Mouse (Mus musculus) heart, adult 18-20 months (tissue): ENCODE results near the gene Dock8. TPM values are rescaled to one million over a fixed set of nuclear protein-coding genes. Genes with fewer than 3 reads are reported as not detected.
A peak's percentile ranks its signal among the peaks of the same experiment; 100 is the strongest.

Experiments used
- DNase-seq, 2 experiments: peaks; one replicate each; pipeline ENCODE4 v3.0.0; 2021 to 2022; ENCODE audit warnings: mixed read lengths in 1 of 2
- total RNA-seq, 2 experiments: library from RNA; stranded (reverse); gene quantifications; 2 replicates each; pipeline ENCODE4 v1.2.3; 2021

Dock8 gene
- total RNA-seq, 2 experiments from 2014 or later = 21.3 to 31.6 TPM

DNA sequence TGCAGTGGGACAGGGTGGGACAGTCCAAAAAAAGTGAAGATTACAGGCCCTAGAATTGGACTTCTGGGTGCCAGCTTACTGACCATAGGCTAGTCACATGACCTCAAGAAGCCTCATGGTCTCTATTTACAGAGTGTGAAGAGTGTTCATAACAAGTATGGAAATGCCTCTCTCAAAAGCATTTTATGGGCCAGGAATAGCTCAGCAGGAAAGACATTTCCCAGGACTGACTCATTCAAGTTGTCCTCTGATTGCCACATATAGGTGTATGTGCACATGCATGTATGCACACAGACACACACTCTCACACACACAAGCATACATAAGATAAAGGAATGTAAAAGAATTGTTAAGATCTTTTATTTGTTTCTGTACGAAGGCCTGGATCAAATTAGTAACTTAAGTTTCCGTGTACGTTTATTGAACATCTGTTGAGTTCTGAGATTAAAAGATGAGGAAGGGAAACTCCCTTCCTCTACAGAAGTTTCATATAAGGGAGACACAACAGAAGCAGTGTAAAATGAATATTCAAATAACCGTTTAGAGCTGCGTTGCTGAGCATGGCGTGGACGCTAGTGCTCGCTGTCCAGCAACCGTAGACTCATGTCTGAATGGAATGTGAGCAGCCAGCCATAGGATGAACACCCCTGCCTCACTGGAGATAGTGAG lies 63.0 kb downstream of the Dock8 start:
- DNase-seq = no peak

DNA sequence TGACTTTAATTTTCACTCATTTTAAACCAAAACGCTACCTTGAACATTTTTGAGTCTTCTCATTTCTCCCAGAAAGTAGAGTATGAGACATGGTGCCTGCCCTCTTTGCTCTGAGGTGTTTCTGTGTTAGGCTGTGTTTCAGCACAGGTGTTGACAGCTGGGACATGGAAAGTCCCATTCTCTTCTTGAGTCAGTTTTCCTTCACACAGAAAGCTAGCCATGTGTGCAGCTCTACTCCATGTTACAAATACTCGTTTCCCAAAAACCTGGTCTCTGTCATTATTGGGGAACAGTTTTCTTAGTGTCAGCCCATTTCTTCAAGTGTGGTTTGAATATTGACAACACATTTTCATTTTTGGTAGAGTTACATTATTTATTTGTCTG lies 63.5 kb downstream of the Dock8 start:
- DNase-seq = no peak

DNA sequence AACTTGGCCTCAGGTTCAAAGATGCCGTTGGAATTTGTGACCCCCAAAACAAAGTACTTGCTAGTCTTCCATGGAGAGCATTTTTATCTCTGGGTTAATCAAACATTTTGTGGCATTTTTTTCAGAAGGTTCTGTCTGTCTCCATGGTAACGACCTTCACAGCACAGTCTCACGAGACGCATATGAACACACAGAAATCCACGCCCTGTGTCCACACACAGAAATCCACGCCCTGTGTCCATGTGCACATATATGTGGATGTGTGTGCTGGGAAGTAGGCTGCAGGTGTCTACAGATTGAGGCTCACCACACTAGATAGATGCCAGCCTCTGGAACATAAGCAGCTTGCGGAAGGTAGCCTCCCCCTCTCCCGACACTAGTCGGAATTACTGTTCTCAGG lies 66.9 kb downstream of the Dock8 start:
- no peak for DNase-seq

DNA sequence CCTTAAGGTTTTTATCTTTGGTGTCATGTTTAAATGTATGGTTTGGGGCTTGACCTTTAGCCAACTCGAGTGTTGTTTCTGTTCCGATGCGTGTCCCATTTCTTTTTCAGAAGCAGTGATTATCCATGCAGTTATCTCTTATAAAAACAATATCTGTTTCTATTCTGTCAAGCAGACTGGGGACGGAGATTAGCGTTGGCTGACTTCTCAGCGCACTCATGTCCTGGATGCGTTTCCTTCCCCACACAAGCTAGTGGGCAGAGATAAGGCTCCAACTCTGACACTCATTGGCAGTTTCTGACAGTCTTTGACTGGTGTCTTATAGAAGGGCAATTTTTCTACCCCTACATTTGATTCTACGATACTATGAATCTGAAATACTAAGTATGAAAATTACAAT lies 69.2 kb downstream of the Dock8 start:
- peak in 1 of 2 experiments; percentile 11 for DNase-seq

DNA sequence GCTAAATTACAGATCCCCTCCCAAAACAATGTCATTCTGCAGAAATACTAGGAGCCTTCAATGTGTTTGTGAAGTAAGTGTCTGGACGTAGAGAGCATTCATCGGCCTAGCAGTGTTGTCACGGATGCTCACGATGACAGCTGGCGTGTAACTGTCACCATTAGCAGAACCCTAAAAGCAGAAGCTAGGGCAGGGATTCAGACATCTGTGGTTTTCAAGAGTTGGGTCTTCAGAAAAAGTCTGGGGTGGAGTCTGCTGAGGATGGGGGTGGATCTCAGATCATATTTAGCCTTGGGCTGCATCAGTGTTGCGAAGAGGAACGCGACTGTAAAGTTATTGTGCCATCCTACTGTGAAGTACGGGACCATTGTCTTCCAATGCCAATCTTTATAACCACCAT lies 73.2 kb downstream of the Dock8 start:
- peak in 1 of 2 experiments; percentile 9 for DNase-seq

DNA sequence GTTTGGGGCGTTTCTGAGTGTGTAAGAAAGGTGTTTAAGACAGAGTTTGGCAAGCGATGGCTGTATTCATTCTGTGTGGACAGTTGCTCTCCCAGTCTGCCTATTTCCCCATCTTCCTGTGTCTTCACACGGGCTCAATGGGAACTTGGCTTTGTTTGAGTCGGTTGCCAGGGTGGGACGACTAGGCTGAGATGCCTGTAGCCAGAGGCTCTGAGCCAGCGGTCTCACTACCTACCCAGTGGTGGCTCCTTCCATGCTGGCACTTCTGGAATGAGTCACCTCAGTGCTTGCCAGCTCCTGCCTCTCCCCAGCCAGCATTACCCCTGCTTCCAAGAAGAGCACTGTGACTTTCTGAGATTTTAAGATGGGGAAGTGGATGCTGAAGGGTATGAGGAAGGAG lies 75.4 kb downstream of the Dock8 start:
- DNase-seq = peak in 1 of 2 experiments; percentile 37

DNA sequence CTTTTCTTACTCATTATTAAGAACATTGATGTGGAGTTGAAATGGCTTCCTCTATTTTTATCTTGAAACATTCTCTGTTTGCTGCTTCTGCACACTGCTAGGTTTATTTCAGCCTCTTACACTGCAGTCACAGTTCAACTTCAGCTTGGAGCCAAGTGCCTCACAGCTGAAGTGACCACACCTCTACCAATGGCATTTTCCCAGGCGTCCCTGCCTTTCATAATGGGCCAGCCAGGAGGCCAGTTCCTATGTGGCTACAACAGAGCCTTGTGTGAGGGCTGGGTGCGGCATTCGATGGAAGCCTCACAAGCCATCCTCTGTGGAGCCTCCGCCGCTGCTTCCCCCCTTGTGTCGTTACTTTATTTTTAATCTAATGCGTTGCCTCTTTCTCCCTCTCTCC lies 78.3 kb downstream of the Dock8 start:
- no peak for DNase-seq

DNA sequence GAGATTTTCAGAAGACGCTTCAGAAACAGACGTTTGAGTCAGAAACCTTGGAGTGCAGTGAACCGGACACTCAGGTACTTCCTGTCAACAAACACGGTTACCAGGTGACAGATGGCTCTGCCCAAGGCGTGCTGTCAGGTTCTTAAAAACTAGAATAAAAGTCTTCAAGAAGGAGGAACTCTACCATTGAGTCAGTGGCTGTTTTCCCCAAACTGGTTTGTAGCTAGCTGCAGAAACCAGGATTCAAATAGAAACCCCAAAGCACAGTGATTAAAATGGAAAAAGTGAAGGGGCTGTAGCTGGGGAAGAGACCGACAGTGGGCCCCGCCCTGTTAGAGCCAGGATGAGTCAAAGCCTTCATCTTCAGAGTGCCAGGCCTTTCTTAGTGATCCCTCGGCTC lies 78.8 kb downstream of the Dock8 start:
- no peak for DNase-seq

DNA sequence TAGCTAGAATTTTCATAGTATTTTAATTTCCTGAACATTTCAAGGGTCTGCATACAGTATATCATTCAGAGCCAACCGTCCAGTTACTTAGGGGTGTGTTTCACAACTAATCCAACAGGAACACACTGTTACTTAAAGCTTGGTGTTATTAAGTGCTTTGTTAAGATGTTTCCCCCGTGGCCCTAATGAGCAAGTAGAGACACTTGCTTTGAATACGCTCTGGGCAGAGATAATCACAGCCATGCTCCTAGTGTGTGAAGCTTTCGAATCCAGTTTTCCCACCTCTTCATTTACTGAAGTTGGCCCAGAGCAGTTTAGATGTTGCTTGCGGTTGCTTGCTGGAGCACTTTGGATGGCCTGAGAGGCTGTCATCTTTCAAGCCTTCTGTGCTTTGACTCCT lies 80.8 kb downstream of the Dock8 start:
- DNase-seq = no peak

DNA sequence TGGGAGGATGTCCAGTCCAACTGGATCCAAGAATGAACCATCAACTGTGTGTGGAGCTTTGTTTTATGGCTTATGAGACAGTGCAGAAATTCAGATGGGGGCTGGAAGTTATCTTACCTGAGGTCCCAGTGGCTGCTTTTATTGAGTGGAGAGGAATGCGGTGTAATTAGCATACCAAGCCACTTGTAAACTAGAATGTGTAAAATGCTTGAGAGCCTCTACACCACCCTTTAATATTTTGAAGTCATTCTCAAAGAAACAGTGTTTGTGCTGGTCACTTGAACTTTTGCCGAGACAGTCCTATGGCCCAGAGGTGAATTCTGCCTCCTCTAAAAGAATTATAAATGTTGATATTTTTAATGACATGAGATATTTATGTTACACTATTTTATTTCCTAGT lies 83.5 kb downstream of the Dock8 start:
- no peak for DNase-seq

DNA sequence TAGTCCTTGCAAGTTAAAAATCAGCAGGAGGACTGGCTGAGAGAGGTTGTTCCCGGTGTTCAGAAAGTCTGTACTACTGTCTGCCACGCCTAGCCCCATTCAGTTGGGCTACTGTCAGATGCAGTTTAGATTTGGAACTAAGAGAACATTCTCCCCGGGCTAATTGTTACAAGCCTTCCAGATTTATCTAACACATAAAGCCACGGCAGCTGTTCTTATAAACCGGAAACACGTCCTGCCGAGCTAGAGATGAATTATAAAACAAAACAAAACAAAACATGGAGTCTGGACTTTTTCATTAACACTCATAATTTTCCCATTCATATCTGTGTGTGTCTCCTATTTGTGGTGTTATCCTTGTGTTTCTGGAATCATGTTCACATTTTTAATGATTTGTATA lies 87.8 kb downstream of the Dock8 start:
- DNase-seq = no peak

DNA sequence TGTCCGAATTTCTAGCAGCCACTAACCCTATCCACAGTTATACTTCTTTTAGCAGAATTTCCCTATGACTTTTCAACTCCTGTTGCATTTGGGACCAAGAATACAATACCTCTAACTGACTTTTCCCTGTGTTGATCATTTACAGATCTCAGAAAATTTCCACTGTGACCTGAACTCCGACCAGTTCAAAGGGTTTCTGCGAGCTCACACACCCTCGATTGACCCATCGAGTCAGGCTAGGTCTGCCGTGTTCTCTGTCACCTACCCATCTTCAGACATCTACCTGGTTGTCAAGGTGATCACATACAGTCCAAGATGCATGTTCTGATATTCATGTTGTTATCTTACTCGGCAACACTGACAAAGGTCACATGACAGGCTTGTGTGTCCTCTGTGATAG lies 90.4 kb downstream of the Dock8 start:
- no peak for DNase-seq

DNA sequence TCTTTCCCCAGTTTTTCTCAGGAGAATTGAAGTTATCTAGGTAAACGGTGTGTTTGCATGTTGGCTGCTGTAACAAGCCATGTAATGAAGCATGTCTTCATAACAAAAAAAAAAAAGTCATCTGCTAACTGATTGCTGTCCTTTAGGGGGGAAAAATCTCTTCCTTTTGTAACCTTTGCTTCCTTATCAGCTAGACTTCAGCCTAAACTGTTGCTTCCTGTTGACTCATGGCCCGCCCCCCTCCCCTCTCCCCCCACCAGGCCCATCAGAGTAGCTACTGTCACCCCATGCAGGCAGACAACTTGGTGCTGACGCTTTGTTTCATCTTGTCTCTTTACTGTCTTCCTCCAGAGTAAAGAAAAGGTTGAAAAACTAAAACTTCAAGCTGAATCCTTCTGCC lies 95.8 kb downstream of the Dock8 start:
- no peak for DNase-seq

DNA sequence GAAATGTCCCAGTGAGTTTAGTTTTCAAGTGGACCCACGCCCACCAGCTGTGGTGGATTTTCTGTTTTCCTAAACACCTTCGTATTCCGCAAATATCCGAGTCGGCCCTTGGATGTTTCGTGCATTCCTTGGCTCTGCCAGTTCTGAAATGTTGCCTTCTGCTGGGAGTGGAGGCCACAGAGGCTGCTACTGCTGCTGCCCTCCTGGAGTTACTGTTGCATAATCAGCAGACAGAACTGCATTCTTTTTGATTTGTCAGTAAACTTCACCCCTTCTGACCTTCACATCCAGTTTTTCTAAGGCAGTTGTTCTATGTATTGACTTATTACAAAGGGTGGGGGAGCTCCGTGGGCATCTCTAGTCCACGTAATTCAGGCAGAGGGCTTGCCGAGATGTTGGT lies 97.0 kb downstream of the Dock8 start:
- DNase-seq = no peak

DNA sequence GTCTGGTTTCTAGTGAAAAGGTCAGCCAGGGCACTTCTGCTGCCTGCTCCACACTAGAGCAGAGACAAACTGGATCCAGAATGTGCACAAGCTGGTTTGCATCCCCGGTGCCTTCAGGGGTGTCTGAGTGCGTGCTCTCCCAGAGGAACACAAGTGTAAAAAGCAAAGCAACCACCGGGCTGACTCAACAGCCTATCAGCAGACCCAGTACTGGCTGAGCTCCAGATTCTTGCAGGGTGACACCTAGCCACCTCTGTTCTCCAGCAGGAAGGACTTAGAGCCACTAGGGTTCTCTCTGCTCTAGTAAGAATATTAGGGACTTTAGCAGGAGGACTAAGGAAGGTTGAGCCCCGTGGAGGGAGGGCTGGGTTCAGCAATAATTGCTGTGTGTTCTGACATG lies 97.7 kb downstream of the Dock8 start:
- peak; percentile 24 to 25 for DNase-seq

DNA sequence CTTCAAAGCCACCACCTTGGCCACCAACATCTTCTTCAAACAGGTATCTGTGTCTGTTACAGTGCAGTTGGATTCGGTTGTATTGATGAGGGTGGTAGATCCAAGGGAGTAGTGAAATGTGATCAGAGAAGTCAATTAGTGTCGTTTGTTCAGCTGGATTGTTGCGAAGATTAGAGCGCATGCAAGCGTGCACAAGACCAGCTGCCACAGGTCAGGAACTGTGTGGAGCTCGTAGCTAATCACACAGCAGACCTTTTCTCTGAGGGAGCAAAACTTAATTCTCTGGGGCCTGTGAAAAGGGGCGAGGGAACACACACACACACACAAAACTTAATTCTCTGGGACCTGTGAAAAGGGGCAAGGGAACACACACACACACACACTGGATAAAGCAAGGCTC lies 98.2 kb downstream of the Dock8 start:
- no peak for DNase-seq

DNA sequence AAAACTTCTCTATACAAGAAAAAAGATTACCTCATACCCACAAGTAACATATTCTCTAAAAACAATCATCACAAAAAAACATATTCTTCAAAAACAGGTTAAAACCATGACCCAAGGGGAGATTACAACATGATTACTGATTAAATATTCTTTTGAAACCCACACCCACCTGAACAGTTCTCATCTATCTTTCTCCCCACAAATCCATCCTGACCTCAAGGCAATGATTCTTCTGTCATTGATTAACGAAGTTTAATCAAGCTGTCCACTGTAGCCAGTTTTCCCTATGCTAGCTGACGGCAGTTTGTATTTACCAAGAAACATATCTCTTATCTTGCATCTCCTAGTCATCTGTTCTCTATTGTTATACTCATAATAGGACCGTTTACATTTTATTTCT lies 98.6 kb downstream of the Dock8 start:
- DNase-seq = no peak

DNA sequence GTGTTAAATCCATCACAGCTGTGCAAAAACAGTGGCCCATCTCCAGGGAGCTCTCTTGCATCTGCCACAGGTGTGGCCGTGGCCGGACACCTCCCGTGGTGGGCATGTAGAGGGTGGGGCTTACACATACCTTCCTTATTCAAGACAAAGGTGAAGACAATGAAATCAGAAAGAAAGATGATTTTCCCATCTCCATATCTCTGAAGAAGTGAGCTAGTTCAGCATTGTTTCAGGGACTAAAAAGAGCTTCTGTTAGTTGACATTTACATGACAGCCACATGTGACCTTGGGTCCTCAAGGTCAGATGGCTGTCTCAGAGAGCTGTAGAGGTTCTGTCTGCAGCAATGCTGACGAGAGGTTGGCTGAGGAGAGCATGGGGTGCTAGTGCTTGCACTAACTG lies 99.6 kb downstream of the Dock8 start:
- DNase-seq = no peak

DNA sequence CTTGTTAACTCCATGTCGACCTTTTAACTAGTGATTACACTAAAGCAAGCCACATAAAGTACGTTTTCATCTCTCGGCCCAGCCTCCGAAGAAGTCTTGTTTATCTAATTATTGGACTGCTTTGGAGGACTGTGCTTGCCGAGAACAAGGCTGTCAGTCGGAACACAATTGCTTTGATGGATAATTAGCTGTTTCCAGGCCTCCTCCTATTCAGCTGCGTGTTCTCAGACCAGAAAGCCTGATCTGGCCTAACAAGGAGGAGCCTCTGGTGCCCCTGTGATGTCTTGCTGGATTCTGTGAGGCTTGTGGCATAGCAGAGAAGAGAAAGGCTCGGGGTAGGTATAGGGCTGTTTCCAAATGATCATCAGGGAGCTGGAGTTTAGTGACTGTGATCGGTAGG lies 106.3 kb downstream of the Dock8 start:
- no peak for DNase-seq

DNA sequence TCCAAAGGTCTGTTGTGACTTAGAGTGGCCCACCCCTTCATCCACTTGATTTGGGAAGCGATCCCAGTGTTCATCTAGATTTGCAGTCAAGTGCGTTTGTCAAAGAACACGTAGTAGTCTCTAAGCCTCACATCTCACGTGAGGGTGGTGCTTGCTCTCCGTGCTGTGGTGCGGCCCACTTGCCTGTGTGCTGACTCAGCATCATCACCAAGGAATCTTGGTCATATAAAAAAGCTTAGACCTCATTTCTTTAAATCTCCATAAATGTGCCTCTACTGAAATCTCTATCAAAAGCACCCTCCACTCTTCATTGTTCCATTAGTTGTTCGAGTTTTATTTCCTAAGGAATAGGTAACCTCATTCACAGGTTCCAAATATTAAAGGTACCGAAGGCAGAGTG lies 107.0 kb downstream of the Dock8 start:
- no peak for DNase-seq

DNA sequence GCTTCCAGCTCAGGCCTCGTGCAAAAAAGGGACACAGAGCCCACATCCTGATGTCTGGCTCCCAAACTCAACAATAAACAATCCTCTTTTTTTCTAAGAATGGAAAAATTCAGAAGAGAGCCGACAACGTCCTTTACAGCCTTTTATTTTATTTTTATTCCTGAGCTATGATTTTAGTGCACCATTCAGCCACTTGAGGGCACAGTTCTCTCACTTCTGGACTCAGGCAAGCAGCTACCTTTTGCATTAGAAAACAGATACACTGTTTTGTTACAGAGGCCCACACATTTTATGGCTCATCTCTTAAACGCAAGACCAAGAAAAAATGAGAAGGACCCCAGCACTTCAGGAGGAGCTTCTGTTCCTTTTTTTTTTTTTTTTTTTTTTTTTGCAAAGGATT lies 108.1 kb downstream of the Dock8 start:
- DNase-seq = peak in 1 of 2 experiments; percentile 32

DNA sequence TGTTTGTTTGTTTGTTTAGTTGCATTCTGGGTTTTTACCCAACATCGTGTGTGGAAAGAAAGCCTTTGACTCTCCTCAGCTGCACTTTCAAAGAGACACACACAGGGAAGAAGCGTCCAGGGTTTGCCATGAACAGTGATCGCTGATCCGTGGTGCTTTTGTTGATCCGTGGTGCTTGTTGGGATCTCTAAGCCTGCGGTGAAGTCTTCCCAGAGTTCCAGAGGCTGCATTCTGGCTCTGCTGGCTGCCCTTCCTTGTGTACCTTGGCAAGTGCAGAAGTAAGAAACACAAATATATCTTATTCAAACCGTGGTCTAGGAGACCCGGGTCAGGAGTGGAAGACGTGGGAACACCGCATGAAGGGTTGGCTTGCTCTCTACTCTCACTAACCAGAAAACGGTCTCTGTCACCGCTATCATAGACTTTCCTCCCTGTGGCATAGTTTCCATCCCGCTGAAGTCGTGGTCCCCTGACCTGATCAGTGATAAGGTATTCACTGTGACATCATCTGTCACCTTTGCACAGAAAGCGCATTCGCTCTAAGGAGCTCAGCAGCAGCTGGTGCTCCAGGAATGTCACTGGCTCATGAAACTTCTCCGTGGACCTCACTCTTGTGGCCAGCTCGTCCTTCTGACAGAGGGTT lies 112.4 kb downstream of the Dock8 start:
- DNase-seq = peak in 1 of 2 experiments; percentile 17

DNA sequence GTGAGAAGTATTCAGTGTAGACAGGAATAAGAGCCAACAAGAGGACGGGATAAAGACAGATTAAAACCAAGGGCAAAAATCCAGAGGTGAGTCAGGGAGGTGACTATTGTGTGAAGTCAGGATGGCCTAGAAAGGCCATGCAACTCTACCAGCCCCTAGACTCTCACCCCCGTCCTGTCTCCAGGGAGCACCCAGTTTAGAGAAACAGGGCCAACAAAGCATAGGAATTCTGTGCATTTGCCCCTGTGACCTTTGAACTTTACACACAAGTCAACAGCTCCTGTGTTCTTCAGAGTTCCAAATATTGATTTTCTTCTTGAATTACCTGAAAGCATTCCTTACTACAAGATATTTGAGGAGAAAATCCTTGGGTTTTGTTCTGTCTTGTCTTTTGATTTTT lies 117.6 kb downstream of the Dock8 start:
- DNase-seq = no peak

DNA sequence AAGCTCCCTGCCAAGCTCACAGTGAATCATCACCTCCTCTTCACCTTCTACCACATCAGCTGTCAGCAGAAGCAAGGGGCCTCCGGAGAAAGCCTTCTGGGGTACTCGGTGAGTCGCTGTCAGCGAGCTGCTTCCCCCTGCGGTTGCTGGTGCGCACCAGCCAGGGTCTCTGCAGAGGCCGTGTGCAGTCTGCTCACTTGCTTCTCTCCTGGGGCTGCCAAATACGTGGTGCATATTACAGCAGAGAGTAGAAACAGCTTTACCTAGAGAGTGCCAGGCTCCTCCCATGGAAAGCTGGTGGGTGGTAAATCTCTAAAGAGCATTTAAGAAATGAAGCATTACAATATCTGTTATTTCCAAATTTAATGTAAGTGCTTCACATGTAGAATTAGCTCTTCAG lies 123.1 kb downstream of the Dock8 start:
- no peak for DNase-seq

DNA sequence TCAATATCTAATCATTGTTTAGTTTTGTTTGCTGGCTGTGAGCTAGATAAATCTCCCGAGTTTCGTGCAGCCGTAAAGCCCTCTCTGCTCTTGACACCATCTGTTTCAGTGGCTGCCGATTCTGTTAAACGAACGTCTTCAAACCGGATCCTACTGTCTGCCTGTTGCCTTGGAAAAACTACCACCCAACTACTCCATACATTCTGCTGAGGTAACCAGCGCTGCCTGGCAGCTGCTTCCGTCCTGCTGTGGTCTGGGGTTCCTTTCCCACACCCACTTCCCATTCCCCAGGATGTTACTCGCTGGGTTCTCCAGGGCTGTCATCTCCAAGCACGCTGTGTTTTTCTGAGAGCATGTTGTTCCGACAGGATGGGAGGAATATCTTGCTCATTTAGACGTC lies 123.7 kb downstream of the Dock8 start:
- DNase-seq = peak; percentile 32 to 71
